In genomic region chr1:77457446-77457800, GRCm38 (mm10) we compare ENCODE assay signal across 28 mouse cellular contexts. TPM values are rescaled to one million over a fixed set of nuclear protein-coding genes. Genes with fewer than 3 reads are reported as not detected.
A peak's percentile ranks its signal among the peaks of the same experiment; 100 is the strongest.
DNase-seq lines count a peak whose midpoint lies in the region; ATAC-seq and TF ChIP-seq lines count a peak whose summit lies in the region.
"Had no signal": no experiment of that assay in that cellular context is flagged by ENCODE, and none has a peak within 500 bp of the region (broad histone marks: within the 10 kb centered on the region; RNA-seq: fewer than 3 reads in every experiment).

No protein-coding gene starts in this region.

- H3K9me3 ChIP-seq in kidney, postnatal 0 days (replicated peaks; ENCODE audit: low read length), result no peaks in the 10 kb centered on the region
- no peaks in the 10 kb centered on the region for H3K9me3 ChIP-seq in kidney, embryonic 15.5 days (replicated peaks)
- no peaks in the 10 kb centered on the region for H3K9me3 ChIP-seq in ES-E14 (ENCODE audit: control insufficient read depth, insufficient read depth, low read depth, low read length)
- H3K9me3 ChIP-seq: embryonic facial prominence, embryonic 12.5 days; embryonic facial prominence, embryonic 15.5 days; forebrain, embryonic 13.5 days; heart, embryonic 12.5 days; heart, embryonic 15.5 days; hindbrain, embryonic 10.5 days; hindbrain, embryonic 13.5 days had no signal

- ATAC-seq in kidney, postnatal 0 days (replicated peaks; ENCODE audit: low FRiP score, low read depth), result no peak
- ATAC-seq in kidney, embryonic 15.5 days (replicated peaks; ENCODE audit: low FRiP score), result no peak
- ATAC-seq: CD4-positive, CD25-positive, alpha-beta regulatory T cell, adult 4 months; forebrain, embryonic 13.5 days; forebrain, embryonic 16.5 days; hindbrain, embryonic 16.5 days; Patski had no signal

- DNase-seq in kidney, postnatal 0 days (ENCODE audit: low spot score), result peak; percentile 49
- no peak for DNase-seq in kidney, postnatal 25 days
- DNase-seq in kidney, postnatal 4 days, result peak; percentile 45 to 55
- DNase-seq in ES-E14 (ENCODE audit: low read depth, low spot score) (no peak), adipocyte (ENCODE audit: low spot score) (no peak)
- DNase-seq: adrenal gland, adult 2 months; adrenal gland, postnatal 14 days; cerebellum, adult 11 months; cerebellum, adult 2 months; cerebellum, adult 9-11 months; cerebellum, postnatal 25 days; gastrocnemius, postnatal 10 days; gastrocnemius, postnatal 36 days; heart, postnatal 10 days; heart, postnatal 36 days had no signal

- no peak overlapping the region for H3K27ac ChIP-seq in kidney, postnatal 0 days
- no peak overlapping the region for H3K27ac ChIP-seq in kidney, embryonic 15.5 days
- H3K27ac ChIP-seq in ES-E14 (ENCODE audit: insufficient read depth, low read depth, low read length, poor library complexity, severe bottlenecking), result peak overlapping the region; percentile 75; the same call in 1 of the 2 replicates
- H3K27ac ChIP-seq: embryonic facial prominence, embryonic 12.5 days; embryonic facial prominence, embryonic 15.5 days; forebrain, embryonic 13.5 days; heart, embryonic 15.5 days; hindbrain, embryonic 10.5 days; hindbrain, embryonic 13.5 days had no signal

- no peak overlapping the region for H3K9ac ChIP-seq in kidney, postnatal 0 days (ENCODE audit: low read depth, low read length)
- H3K9ac ChIP-seq in kidney, embryonic 15.5 days, result no peak overlapping the region
- H3K9ac ChIP-seq in ES-E14 (ENCODE audit: insufficient read depth, low read depth, low read length, poor library complexity, severe bottlenecking), result no peak overlapping the region
- H3K9ac ChIP-seq: embryonic facial prominence, embryonic 12.5 days; embryonic facial prominence, embryonic 15.5 days; forebrain, embryonic 13.5 days; heart, embryonic 12.5 days; heart, embryonic 15.5 days; hindbrain, embryonic 13.5 days had no signal

- no peaks in the 10 kb centered on the region; the same call in 1 of the 2 replicates for H3K27me3 ChIP-seq in kidney, postnatal 0 days (ENCODE audit: insufficient read depth, low read length)
- no peaks in the 10 kb centered on the region for H3K27me3 ChIP-seq in kidney, embryonic 15.5 days
- H3K27me3 ChIP-seq: embryonic facial prominence, embryonic 12.5 days; embryonic facial prominence, embryonic 15.5 days; forebrain, embryonic 13.5 days; heart, embryonic 12.5 days; heart, embryonic 15.5 days; hindbrain, embryonic 13.5 days; Patski had no signal

- no peak for TF ChIP-seq CTCF in kidney, postnatal 0 days (IDR thresholded peaks at IDR 0.05; ENCODE audit: low read depth)

- in situ Hi-C loops in ES-E14 (cut with MboI; ENCODE audit: low sequenced_read_pairs in 2 of 2, unreplicated experiment in 2 of 2), result no loop called here

- no peak overlapping the region for H3K4me2 ChIP-seq in kidney, postnatal 0 days (ENCODE audit: low read length)
- no peak overlapping the region for H3K4me2 ChIP-seq in kidney, embryonic 15.5 days
- H3K4me2 ChIP-seq: embryonic facial prominence, embryonic 12.5 days; embryonic facial prominence, embryonic 15.5 days; forebrain, embryonic 13.5 days; heart, embryonic 12.5 days; heart, embryonic 15.5 days; hindbrain, embryonic 13.5 days had no signal

- no peaks in the 10 kb centered on the region for H3K36me3 ChIP-seq in kidney, postnatal 0 days (ENCODE audit: insufficient read depth, low read length)
- no peaks in the 10 kb centered on the region for H3K36me3 ChIP-seq in kidney, embryonic 15.5 days
- no peaks in the 10 kb centered on the region for H3K36me3 ChIP-seq in ES-E14 (ENCODE audit: control insufficient read depth, insufficient read depth, low read length, poor library complexity, severe bottlenecking)
- H3K36me3 ChIP-seq: embryonic facial prominence, embryonic 15.5 days; G1E; heart, embryonic 12.5 days; heart, embryonic 15.5 days; hindbrain, embryonic 13.5 days had no signal

- H3K4me1 ChIP-seq in kidney, postnatal 0 days (replicated peaks; ENCODE audit: insufficient read depth, low read length), result peaks cover 11% of the 10 kb centered on the region; the same call in 1 of the 2 replicates
- H3K4me1 ChIP-seq in kidney, embryonic 15.5 days, result peaks cover 29% of the 10 kb centered on the region
- H3K4me1 ChIP-seq in ES-E14 (ENCODE audit: control insufficient read depth in 2 of 2, insufficient read depth in 2 of 2, low read length in 2 of 2, poor library complexity in 1 of 2), result peaks cover 34 to 46% of the 10 kb centered on the region in 2 experiments

- no peak overlapping the region for H3K4me3 ChIP-seq in kidney, postnatal 0 days (replicated peaks; ENCODE audit: low read depth, low read length)
- no peak overlapping the region for H3K4me3 ChIP-seq in kidney, embryonic 15.5 days (replicated peaks)
- H3K4me3 ChIP-seq in ES-E14 (ENCODE audit: insufficient read depth in 1 of 2, low read depth in 1 of 2, low read length in 2 of 2, poor library complexity in 1 of 2, severe bottlenecking in 1 of 2), result no peak overlapping the region
- H3K4me3 ChIP-seq: embryonic facial prominence, embryonic 12.5 days; embryonic facial prominence, embryonic 15.5 days; forebrain, embryonic 13.5 days; heart, embryonic 12.5 days; heart, embryonic 15.5 days; hindbrain, embryonic 10.5 days; hindbrain, embryonic 13.5 days had no signal

- WGBS in kidney, postnatal 0 days, result 19% methylated on average over 6 of the region's 6 CpGs
- WGBS in kidney, embryonic 15.5 days, result 14% methylated on average over 6 of the region's 6 CpGs

TF ChIP-seq in ES-E14, 5 proteins besides CTCF, POLR2A, EP300 and RAD21:
- TF ChIP-seq HCFC1 (IDR thresholded peaks at IDR 0.05; ENCODE audit: borderline replicate concordance, insufficient read depth, low read length) (no peak), MAFK (IDR thresholded peaks at IDR 0.05; ENCODE audit: insufficient read depth, low read depth, low read length) (no peak), ZC3H11A (IDR thresholded peaks at IDR 0.05; ENCODE audit: borderline replicate concordance, low read depth, low read length) (no peak), CHD2 (IDR thresholded peaks at IDR 0.05; ENCODE audit: low read depth, low read length) (no peak)
TF ChIP-seq in ES-E14: peak in this region for 0.

RNA-seq across cellular contexts. Expression of gene Epha4, which starts 57.5 kb away (rescaled TPM):
- polyA plus RNA-seq in kidney, postnatal 0 days (2015; fragmentation: Nextera tagmentation; extraction: Ambion mirVana), result 12.0 and 14.0 TPM in 2 replicates
- 17.2 and 18.2 TPM in 2 replicates for polyA plus RNA-seq in kidney, embryonic 15.5 days (2015; fragmentation: Nextera tagmentation; extraction: Ambion mirVana)
- 99.7 and 142 TPM in 2 replicates for total RNA-seq in ES-E14 (2012; rRNA removed)
- polyA plus RNA-seq: G1E had no signal

Comparison
In these comparisons a context has a peak if more than half of its experiments do, and no peak if none do; other contexts are left out.
1. DNase-seq: peak in kidney, postnatal 0 days (single experiment) and kidney, postnatal 4 days (2 of 2); none in kidney, postnatal 25 days (0 of 2), ES-E14 (single experiment) and adipocyte (single experiment).